Mouse (Mus musculus) MEL (cell line): ENCODE results near the gene Yipf1. TPM values are rescaled to one million over a fixed set of nuclear protein-coding genes. Genes with fewer than 3 reads are reported as not detected.

Source experiments
- DNase-seq: peaks from one replicate; pipeline ENCODE4 v3.0.0; 2011; ENCODE audit warnings: low read depth, low spot score
- H3K27ac ChIP-seq: 2 replicates; pipeline ENCODE4 v1.5.1; 2012; ENCODE audit warnings: low read depth, mild to moderate bottlenecking, control low read depth, low read length, moderate library complexity; ENCODE audit not compliant: control insufficient read depth
- H3K27me3 ChIP-seq, 2 experiments: fragments of 150-350 bp in 1 of 2; sonication (generic) in 1 of 2; 2 replicates each; pipeline ENCODE4 v1.6.1; 2012; ENCODE audit warnings: low read length in 2 of 2, mild to moderate bottlenecking in 2 of 2, improper control_type of control experiment in 1 of 2, moderate library complexity in 1 of 2; ENCODE audit not compliant: insufficient read depth in 2 of 2, control insufficient read depth in 1 of 2
- H3K36me3 ChIP-seq, 2 experiments: 2 replicates each; pipeline ENCODE4 v1.6.1; 2012 to 2014; ENCODE audit warnings: low read length in 2 of 2, improper control_type of control experiment in 1 of 2, inconsistent platforms in 1 of 2, mild to moderate bottlenecking in 1 of 2; ENCODE audit not compliant: insufficient read depth in 2 of 2, control insufficient read depth in 1 of 2
- H3K4me1 ChIP-seq, 2 experiments: fragments of 150-350 bp in 1 of 2; sonication (generic) in 1 of 2; 2 replicates each; pipeline ENCODE4 v1.6.1; 2012; ENCODE audit warnings: low read length in 2 of 2, improper control_type of control experiment in 1 of 2, mild to moderate bottlenecking in 1 of 2; ENCODE audit not compliant: insufficient read depth in 2 of 2, control insufficient read depth in 1 of 2
- H3K4me3 ChIP-seq, 2 experiments: fragments of 150-350 bp in 1 of 2; sonication (generic) in 1 of 2; 2 replicates each; pipeline ENCODE4 v1.5.1; 2012; ENCODE audit warnings: low read depth in 2 of 2, low read length in 2 of 2, mild to moderate bottlenecking in 2 of 2, moderate library complexity in 2 of 2, control low read depth in 1 of 2, improper control_type of control experiment in 1 of 2; ENCODE audit not compliant: control insufficient read depth in 1 of 2, insufficient read depth in 1 of 2
- H3K79me2 ChIP-seq: 2 replicates; pipeline ENCODE4 v1.6.1; 2012; ENCODE audit warnings: mild to moderate bottlenecking, low read length, moderate library complexity; ENCODE audit not compliant: control insufficient read depth, poor library complexity, insufficient read depth
- H3K9ac ChIP-seq: 2 replicates; pipeline ENCODE4 v1.6.1; 2012; ENCODE audit warnings: low read depth, mild to moderate bottlenecking, control low read depth, low read length, moderate library complexity; ENCODE audit not compliant: control insufficient read depth, poor library complexity, severe bottlenecking
- H3K9me3 ChIP-seq: fragments of 150-350 bp; sonication (generic); replicated peaks from 2 replicates; pipeline ENCODE4 v1.6.1; 2012; ENCODE audit warnings: mild to moderate bottlenecking, low read length, improper control_type of control experiment, moderate library complexity; ENCODE audit not compliant: insufficient read depth
- ETS1 ChIP-seq: IDR thresholded peaks from 2 replicates; pipeline ENCODE4 v1.6.1; 2012; ENCODE audit warnings: low read depth, mild to moderate bottlenecking, inconsistent platforms, low read length, improper control_type of control experiment, moderate library complexity
- GATA1 ChIP-seq: IDR thresholded peaks from 2 replicates; pipeline ENCODE4 v1.6.1; 2011; ENCODE audit warnings: low read depth, low read length, improper control_type of control experiment
- KAT2A ChIP-seq: conservative IDR thresholded peaks from 2 replicates; pipeline ENCODE4 v1.6.1; 2012; ENCODE audit warnings: low read depth, low read length, improper control_type of control experiment, inconsistent platforms
- MAZ ChIP-seq: IDR thresholded peaks from 2 replicates; pipeline ENCODE4 v1.6.1; 2012; ENCODE audit warnings: low read depth, mild to moderate bottlenecking, inconsistent platforms, low read length, improper control_type of control experiment
- MEF2A ChIP-seq: IDR thresholded peaks from 2 replicates; pipeline ENCODE4 v1.6.1; 2014; ENCODE audit warnings: low read depth, mild to moderate bottlenecking, inconsistent platforms, low read length, improper control_type of control experiment; ENCODE audit not compliant: poor library complexity, insufficient replicate concordance, severe bottlenecking; ENCODE audit errors: extremely low read depth
- MYB ChIP-seq: IDR thresholded peaks from 2 replicates; pipeline ENCODE4 v1.6.1; 2011; ENCODE audit warnings: mild to moderate bottlenecking, low read depth, low read length, improper control_type of control experiment
- MYC ChIP-seq: IDR thresholded peaks from 2 replicates; pipeline ENCODE4 v1.6.1; 2011; ENCODE audit warnings: low read depth, mild to moderate bottlenecking, low read length, improper control_type of control experiment, moderate library complexity
- NELFE ChIP-seq: IDR thresholded peaks from 2 replicates; pipeline ENCODE4 v1.6.1; 2011; ENCODE audit warnings: low read depth, low read length, improper control_type of control experiment
- NRF1 ChIP-seq: IDR thresholded peaks from 2 replicates; pipeline ENCODE4 v1.6.1; 2014; ENCODE audit warnings: low read depth, mild to moderate bottlenecking, inconsistent platforms, low read length, improper control_type of control experiment, moderate library complexity; ENCODE audit not compliant: poor library complexity, insufficient read depth, severe bottlenecking
- POLR2A ChIP-seq, 2 experiments: IDR thresholded peaks; 2 replicates each; pipeline ENCODE4 v1.6.1; 2011 to 2012; ENCODE audit warnings: low read length in 2 of 2, mild to moderate bottlenecking in 2 of 2, control low read depth in 1 of 2, improper control_type of control experiment in 1 of 2, low read depth in 1 of 2, moderate library complexity in 1 of 2; ENCODE audit not compliant: control insufficient read depth in 1 of 2, insufficient read depth in 1 of 2, poor library complexity in 1 of 2
- SIN3A ChIP-seq: IDR thresholded peaks from 2 replicates; pipeline ENCODE4 v1.6.1; 2012; ENCODE audit warnings: low read length, improper control_type of control experiment, inconsistent platforms
- TAL1 ChIP-seq: IDR thresholded peaks from 2 replicates; pipeline ENCODE4 v1.6.1; 2012; ENCODE audit warnings: mild to moderate bottlenecking, inconsistent platforms, low read length, moderate library complexity, mixed read lengths
- TBP ChIP-seq: IDR thresholded peaks from 2 replicates; pipeline ENCODE4 v1.8.0; 2011; ENCODE audit warnings: low read depth, low read length, improper control_type of control experiment
- USF1 ChIP-seq: IDR thresholded peaks from 2 replicates; pipeline ENCODE4 v1.6.1; 2014; ENCODE audit warnings: low read depth, mild to moderate bottlenecking, inconsistent platforms, low read length, improper control_type of control experiment, moderate library complexity
- USF2 ChIP-seq, 2 experiments: IDR thresholded peaks; 2 replicates each; pipeline ENCODE4 v1.6.1; 2011 to 2012; ENCODE audit warnings: improper control_type of control experiment in 2 of 2, low read length in 2 of 2, borderline replicate concordance in 1 of 2, inconsistent platforms in 1 of 2, low read depth in 1 of 2, mild to moderate bottlenecking in 1 of 2; ENCODE audit not compliant: insufficient read depth in 1 of 2
- ZKSCAN1 ChIP-seq: IDR thresholded peaks from 2 replicates; pipeline ENCODE4 v1.6.1; 2012; ENCODE audit warnings: low read depth, mild to moderate bottlenecking, inconsistent platforms, low read length, improper control_type of control experiment, moderate library complexity
- ZNF384 ChIP-seq: IDR thresholded peaks from 2 replicates; pipeline ENCODE4 v1.6.1; 2012; ENCODE audit warnings: low read depth, mild to moderate bottlenecking, inconsistent platforms, low read length, improper control_type of control experiment
- polyA plus RNA-seq, 2 experiments: library from polyadenylated mRNA; stranded (reverse) in 1 of 2; unstranded in 1 of 2; fragments of >175 nt in 1 of 2; fragments of >200 nt in 1 of 2; gene quantifications; 2 replicates each; pipeline versions ENCODE4 v1.2.1 to v1.2.4; 2012; ENCODE audit warnings: low replicate concordance in 2 of 2, low read depth in 1 of 2; ENCODE audit not compliant: insufficient read length in 2 of 2, insufficient read depth in 1 of 2, missing spikeins in 1 of 2
- total RNA-seq: library from RNA; depleted of rRNA; stranded (reverse); fragments of 300-350 nt; gene quantifications from 2 replicates; pipeline ENCODE4 v1.2.3, GENCODE M21; 2012

Yipf1 gene
- total and polyA plus RNA-seq, 3 experiments: 40.6 to 549 (median 43.5) TPM

DNA sequence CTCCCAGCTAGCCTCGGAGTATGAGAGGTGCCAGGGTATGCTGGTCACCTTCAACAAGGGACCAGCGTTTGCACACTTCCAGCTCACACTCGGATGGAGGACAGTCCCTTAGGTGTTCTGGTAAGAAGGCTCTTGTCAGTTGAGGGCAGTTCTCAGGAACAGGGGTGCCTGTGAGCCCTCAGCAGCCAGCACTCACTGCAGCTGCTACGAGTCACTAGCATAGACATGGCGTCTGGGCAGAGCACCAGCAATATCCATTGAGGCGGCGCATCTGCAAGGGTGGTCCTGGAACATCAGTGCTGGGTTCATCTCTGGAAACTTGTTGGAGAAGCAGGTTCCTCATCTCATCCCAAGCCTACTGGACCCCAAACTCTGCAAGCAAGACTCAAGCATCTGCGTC lies 27.8 kb upstream of the Yipf1 start:
- no peaks in the 10 kb centered on the region for H3K27me3 ChIP-seq
- H3K9ac ChIP-seq: no peak overlapping the region
- no peaks in the 10 kb centered on the region for H3K79me2 ChIP-seq
- peaks cover 0 to 3% of the 10 kb centered on the region in 2 experiments; a peak in 2 of 4 replicates for H3K36me3 ChIP-seq
- H3K9me3 ChIP-seq: no peaks in the 10 kb centered on the region
- no peak overlapping the region for H3K27ac ChIP-seq
- no peak overlapping the region for H3K4me3 ChIP-seq
- no peak for TF ChIP-seq USF2 (IDR thresholded peaks at IDR 0.05; ENCODE audit: borderline replicate concordance in 1 of 2, insufficient read depth in 1 of 2, low read depth in 1 of 2, low read length in 2 of 2)
- TF ChIP-seq TBP: no peak
- no peak for TF ChIP-seq ZKSCAN1
- TF ChIP-seq GATA1: no peak
- no peak for TF ChIP-seq TAL1
- TF ChIP-seq SIN3A: no peak
- TF ChIP-seq KAT2A: no peak
- TF ChIP-seq POLR2A (IDR thresholded peaks at IDR 0.05; ENCODE audit: control insufficient read depth in 1 of 2, insufficient read depth in 1 of 2, low read depth in 1 of 2, low read length in 2 of 2, poor library complexity in 1 of 2): no peak
- DNase-seq: no peak
- H3K4me1 ChIP-seq: peaks cover 0 to 7% of the 10 kb centered on the region in 2 experiments; a peak in 2 of 4 replicates

DNA sequence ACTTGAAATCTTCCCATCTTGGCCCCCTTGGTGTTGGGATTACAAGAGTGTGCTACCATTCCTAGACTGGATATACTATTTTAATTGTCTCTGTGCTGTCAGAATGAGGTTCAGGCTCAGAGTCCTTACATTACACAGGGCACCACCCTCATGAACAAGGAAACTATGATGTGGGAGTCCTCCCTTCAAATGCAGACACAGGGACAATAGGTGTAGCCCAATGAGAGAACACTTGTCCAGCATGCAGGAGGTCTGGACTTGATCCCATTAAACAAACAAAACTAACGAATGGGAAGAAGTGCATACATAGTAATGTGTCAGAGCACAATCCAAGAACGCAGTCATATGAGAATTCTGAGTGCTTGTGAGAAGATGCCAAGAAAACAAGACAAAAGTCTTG lies 26.6 kb upstream of the Yipf1 start:
- Histone ChIP-seq H3K9ac (no peak overlapping the region), H3K27ac (no peak overlapping the region), H3K9me3 (no peaks in the 10 kb centered on the region), H3K4me1 (peaks cover 0 to 7% of the 10 kb centered on the region in 2 experiments; a peak in 2 of 4 replicates), H3K36me3 (peaks cover 0 to 3% of the 10 kb centered on the region in 2 experiments; a peak in 2 of 4 replicates), H3K79me2 (no peaks in the 10 kb centered on the region), H3K4me3 (no peak overlapping the region), H3K27me3 (no peaks in the 10 kb centered on the region)
- DNase-seq: no peak
- TF ChIP-seq MYC (no peak), KAT2A (no peak), ZNF384 (no peak), NRF1 (no peak), NELFE (no peak), SIN3A (no peak), MEF2A (no peak), ETS1 (no peak), ZKSCAN1 (no peak), MAZ (no peak), USF2 (IDR thresholded peaks at IDR 0.05; ENCODE audit: borderline replicate concordance in 1 of 2, insufficient read depth in 1 of 2, low read depth in 1 of 2, low read length in 2 of 2) (no peak), MYB (no peak), USF1 (no peak)
